Mouse (Mus musculus) G1E (cell line): ENCODE measurements around the gene Slc35f1.
"Not testable (repeated sequence)": the region's sequence is repeated elsewhere in the genome, so short reads cannot be mapped to it uniquely, and the experiment has no call there.

Experiments
- CTCF ChIP-seq: IDR thresholded peaks from 2 replicates; pipeline ENCODE4 v1.5.1; 2012; ENCODE audit warnings: low read depth, low read length, inconsistent platforms, mixed read lengths
- GATA1 ChIP-seq: IDR thresholded peaks from 2 replicates; pipeline ENCODE4 v1.6.1; 2012; ENCODE audit warnings: borderline replicate concordance, low read length, inconsistent platforms, mixed read lengths
- POLR2AphosphoS5 ChIP-seq: IDR thresholded peaks from 2 replicates; pipeline ENCODE4 v1.6.1; 2012; ENCODE audit warnings: low read depth, low read length, inconsistent platforms; ENCODE audit not compliant: insufficient replicate concordance

DNA sequence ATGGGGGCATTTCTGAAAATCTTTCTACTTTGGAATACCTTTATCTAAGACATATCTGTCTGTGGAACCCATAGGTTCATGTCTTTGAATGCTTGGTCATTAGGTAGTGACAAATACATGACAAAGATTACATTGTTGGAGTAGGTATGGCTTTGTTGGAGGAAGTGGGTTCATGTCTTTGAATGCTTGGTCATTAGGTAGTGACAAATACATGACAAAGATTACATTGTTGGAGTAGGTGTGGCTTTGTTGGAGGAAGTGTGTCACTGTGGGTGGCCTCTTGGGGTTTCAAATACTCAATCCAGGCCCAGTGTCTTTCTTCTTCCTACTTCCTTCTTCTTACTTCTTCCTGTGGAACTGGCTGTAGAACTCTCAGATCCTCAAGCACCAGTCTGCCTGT is 206.4 kb downstream of the Slc35f1 start:
- TF ChIP-seq POLR2AphosphoS5, CTCF, GATA1: not testable (repeated sequence)
